Mouse (Mus musculus) liver, adult 2 months (tissue): ENCODE measurements around the gene 2310022A10Rik. TPM values are rescaled to one million over a fixed set of nuclear protein-coding genes. Genes with fewer than 3 reads are reported as not detected.

ENCODE experiments used
- DNase-seq: peaks from one replicate; pipeline ENCODE4 v3.0.0-alpha.2; 2011; ENCODE audit warnings: low read depth, low spot score; ENCODE audit errors: extremely low read depth
- H3K27ac ChIP-seq: fragments of 200-500 bp; replicated peaks from 2 replicates; pipeline ENCODE4 v1.5.1; 2012; ENCODE audit warnings: low read depth, mild to moderate bottlenecking, control low read depth, inconsistent platforms, low read length; ENCODE audit not compliant: insufficient read depth
- H3K27me3 ChIP-seq: fragments of 200-500 bp; 2 replicates; pipeline ENCODE4 v1.6.1; 2012; ENCODE audit warnings: mild to moderate bottlenecking, moderate library complexity, low read length, inconsistent platforms; ENCODE audit not compliant: control insufficient read depth, insufficient read depth
- H3K36me3 ChIP-seq: fragments of 200-500 bp; 2 replicates; pipeline ENCODE4 v1.6.1; 2012; ENCODE audit warnings: low read length, inconsistent platforms; ENCODE audit not compliant: control insufficient read depth, insufficient read depth
- H3K4me1 ChIP-seq: fragments of 200-500 bp; 2 replicates; pipeline ENCODE4 v1.6.1; 2011; ENCODE audit warnings: low read length; ENCODE audit not compliant: control insufficient read depth, insufficient read depth
- H3K4me3 ChIP-seq: fragments of 200-500 bp; 2 replicates; pipeline ENCODE4 v1.5.1; 2011; ENCODE audit warnings: low read depth, mild to moderate bottlenecking, control low read depth, low read length, moderate library complexity; ENCODE audit not compliant: insufficient read depth
- H3K79me2 ChIP-seq: fragments of 200-500 bp; 2 replicates; pipeline ENCODE4 v1.6.1; 2012; ENCODE audit warnings: inconsistent platforms, mild to moderate bottlenecking, low read length, moderate library complexity; ENCODE audit not compliant: control insufficient read depth, insufficient read depth
- H3K9ac ChIP-seq: fragments of 200-500 bp; 2 replicates; pipeline ENCODE4 v1.6.1; 2012; ENCODE audit warnings: low read depth, mild to moderate bottlenecking, control low read depth, inconsistent platforms, low read length
- CTCF ChIP-seq: fragments of 200-500 bp; IDR thresholded peaks from 2 replicates; pipeline ENCODE4 v1.5.1; 2011; ENCODE audit warnings: low read depth, low read length, control low read depth
- POLR2A ChIP-seq: fragments of 200-500 bp; IDR thresholded peaks from 2 replicates; pipeline ENCODE4 v1.6.1; 2011; ENCODE audit warnings: low read length, control low read depth; ENCODE audit not compliant: insufficient read depth; ENCODE audit errors: extremely low read depth
- WGBS: fragments of 180-500 bp; shearing (Covaris S2); methylation state at CpG from one replicate; pipeline ENCODE4 v1.1.7; 2018; 5-methylcytosine and 5-hydroxymethylcytosine counted together
- polyA plus RNA-seq: library from polyadenylated mRNA; depleted of rRNA; stranded (reverse); fragments of >200 nt; gene quantifications from 2 replicates; pipeline ENCODE4 v1.2.3, GENCODE M21; 2012
- total RNA-seq: library from RNA; depleted of rRNA; stranded (reverse); fragments of >200 nt; gene quantifications from 2 replicates; pipeline ENCODE4 v1.2.3, GENCODE M21; 2014

The 2310022A10Rik gene
- total and polyA plus RNA-seq, 2 experiments = 1.2 to 8.5 TPM

- no peak for DNase-seq
- Histone ChIP-seq H3K4me1 (no peaks in the 10 kb centered on the region), H3K27me3 (no peaks in the 10 kb centered on the region), H3K27ac (no peak overlapping the region), H3K79me2 (no peaks in the 10 kb centered on the region), H3K4me3 (no peak overlapping the region), H3K9ac (no peak overlapping the region), H3K36me3 (no peaks in the 10 kb centered on the region)
- 75% methylated on average over 5 of the region's 5 CpGs for WGBS
- no peak for TF ChIP-seq CTCF
- no peak for TF ChIP-seq POLR2A
Observed at GRCm38 (mm10) chr7:27541922-27542321, 11.1 kb upstream of the 2310022A10Rik start.

- Histone ChIP-seq H3K4me3 (peak overlapping the region; percentile 66), H3K36me3 (no peaks in the 10 kb centered on the region), H3K9ac (peak overlapping the region; percentile 57), H3K27me3 (no peaks in the 10 kb centered on the region), H3K27ac (no peak overlapping the region), H3K79me2 (no peaks in the 10 kb centered on the region), H3K4me1 (no peaks in the 10 kb centered on the region)
- peak; percentile 23 for DNase-seq
- TF ChIP-seq POLR2A (0 out of 2 replicates have a peak, but pooled peaks have one; percentile 26), CTCF (no peak)
- 2% methylated on average over 30 of the region's 30 CpGs for WGBS
Observed at GRCm38 (mm10) chr7:27542392-27543033, 10.5 kb upstream of the 2310022A10Rik start.

GRCm38 (mm10) chr7:27543065-27543464 lies 10.0 kb upstream of the 2310022A10Rik start:
- Histone ChIP-seq H3K4me1 (no peaks in the 10 kb centered on the region), H3K27ac (no peak overlapping the region)
- TF ChIP-seq POLR2A (no peak), CTCF (no peak)

GRCm38 (mm10) chr7:27543851-27544250 lies 9.2 kb upstream of the 2310022A10Rik start:
- no peak for DNase-seq
- Histone ChIP-seq H3K4me3 (no peak overlapping the region), H3K9ac (no peak overlapping the region), H3K27ac (no peak overlapping the region), H3K79me2 (no peaks in the 10 kb centered on the region), H3K4me1 (no peaks in the 10 kb centered on the region), H3K27me3 (no peaks in the 10 kb centered on the region), H3K36me3 (no peaks in the 10 kb centered on the region)
- 94% methylated on average over 4 of the region's 4 CpGs for WGBS
- TF ChIP-seq POLR2A (no peak), CTCF (no peak)

More at GRCm38 (mm10) chr7:27543065-27543464, 10.0 kb upstream of the 2310022A10Rik start:
- no peak for DNase-seq
- H3K36me3 ChIP-seq = no peaks in the 10 kb centered on the region
- WGBS = 24% methylated on average over 6 of the region's 6 CpGs
- no peak overlapping the region for H3K4me3 ChIP-seq
- no peak overlapping the region for H3K9ac ChIP-seq
- no peaks in the 10 kb centered on the region for H3K79me2 ChIP-seq
- no peaks in the 10 kb centered on the region for H3K27me3 ChIP-seq

GRCm38 (mm10) chr7:27544675-27545370 lies 8.2 kb upstream of the 2310022A10Rik start:
- Histone ChIP-seq H3K27me3 (no peaks in the 10 kb centered on the region), H3K27ac (no peak overlapping the region), H3K36me3 (no peaks in the 10 kb centered on the region), H3K4me1 (no peaks in the 10 kb centered on the region), H3K4me3 (no peak overlapping the region), H3K9ac (no peak overlapping the region), H3K79me2 (no peaks in the 10 kb centered on the region)
- 75% methylated on average over 12 of the region's 12 CpGs for WGBS
- no peak for TF ChIP-seq POLR2A
- TF ChIP-seq CTCF = no peak
- DNase-seq = no peak

- 79% methylated on average over 6 of the region's 6 CpGs for WGBS
- no peak overlapping the region for H3K4me3 ChIP-seq
- no peak for DNase-seq
- H3K27ac ChIP-seq = no peak overlapping the region
- TF ChIP-seq POLR2A (no peak), CTCF (no peak)
- peaks cover 4% of the 10 kb centered on the region; the same call in 1 of the 2 replicates for H3K4me1 ChIP-seq
- peaks cover 2% of the 10 kb centered on the region; the same call in 1 of the 2 replicates for H3K79me2 ChIP-seq
- no peak overlapping the region for H3K9ac ChIP-seq
- no peaks in the 10 kb centered on the region for H3K36me3 ChIP-seq
- no peaks in the 10 kb centered on the region for H3K27me3 ChIP-seq
Observed at GRCm38 (mm10) chr7:27549597-27549996, 3.4 kb upstream of the 2310022A10Rik start.
